ENCODE assay signal across 19 mouse cellular contexts in genomic region chr8:123308738-123309137, GRCm38 (mm10). TPM values are rescaled to one million over a fixed set of nuclear protein-coding genes. Genes with fewer than 3 reads are reported as not detected.
"Had no signal": no experiment of that assay in that cellular context is flagged by ENCODE, and none has a peak within 500 bp of the region (broad histone marks: within the 10 kb centered on the region; RNA-seq: fewer than 3 reads in every experiment).

No protein-coding gene starts in this region.

- H3K4me1 ChIP-seq: intestine, embryonic 15.5 days; kidney, embryonic 15.5 days; limb, embryonic 12.5 days; limb, embryonic 15.5 days; liver, embryonic 13.5 days; lung, embryonic 15.5 days; midbrain, embryonic 12.5 days had no signal

- DNase-seq: kidney, adult 11 months; kidney, adult 8-10 months; kidney, postnatal 25 days; left cerebral cortex, postnatal 4 days; liver, embryonic 13.5 days; lung, adult 18-20 months; lung, postnatal 14 days; right cerebral cortex, adult 18-20 months; right cerebral cortex, postnatal 14 days; right cerebral cortex, postnatal 4 days; thymus, postnatal 36 days had no signal

- H3K9me3 ChIP-seq: intestine, embryonic 15.5 days; kidney, embryonic 15.5 days; limb, embryonic 12.5 days; limb, embryonic 15.5 days; liver, embryonic 13.5 days; lung, embryonic 15.5 days; midbrain, embryonic 12.5 days had no signal

- H3K27me3 ChIP-seq: intestine, embryonic 15.5 days; kidney, embryonic 15.5 days; limb, embryonic 12.5 days; limb, embryonic 15.5 days; liver, embryonic 13.5 days; lung, embryonic 15.5 days; midbrain, embryonic 12.5 days had no signal

- ATAC-seq: intestine, embryonic 15.5 days; midbrain, embryonic 16.5 days had no signal

- H3K4me3 ChIP-seq: intestine, embryonic 15.5 days; kidney, embryonic 15.5 days; limb, embryonic 12.5 days; limb, embryonic 15.5 days; liver, embryonic 13.5 days; lung, embryonic 15.5 days; midbrain, embryonic 12.5 days had no signal

- H3K27ac ChIP-seq: intestine, embryonic 15.5 days; kidney, embryonic 15.5 days; limb, embryonic 12.5 days; limb, embryonic 15.5 days; liver, embryonic 13.5 days; lung, embryonic 15.5 days; macrophage; midbrain, embryonic 12.5 days had no signal

- H3K9ac ChIP-seq: intestine, embryonic 15.5 days; kidney, embryonic 15.5 days; limb, embryonic 12.5 days; limb, embryonic 15.5 days; liver, embryonic 13.5 days; lung, embryonic 15.5 days; midbrain, embryonic 12.5 days had no signal

- H3K4me2 ChIP-seq: intestine, embryonic 15.5 days; kidney, embryonic 15.5 days; limb, embryonic 12.5 days; limb, embryonic 15.5 days; liver, embryonic 13.5 days; lung, embryonic 15.5 days; midbrain, embryonic 12.5 days had no signal

RNA-seq across cellular contexts. Expression of gene Spire2, which starts 23.8 kb away (rescaled TPM):
- polyA plus RNA-seq: macrophage had no signal
